Mouse (Mus musculus) lung, postnatal 25 days (tissue): ENCODE measurements around the gene Mef2c.
A peak's percentile ranks its signal among the peaks of the same experiment; 100 is the strongest.

Experiments
- DNase-seq: peaks from one replicate; pipeline ENCODE4 v3.0.0; 2022; ENCODE audit warnings: low spot score

The Mef2c gene

GRCm38 (mm10) chr13:83608851-83609516 lies 105.2 kb downstream of the Mef2c start:
- DNase-seq = peak; percentile 55

DNA sequence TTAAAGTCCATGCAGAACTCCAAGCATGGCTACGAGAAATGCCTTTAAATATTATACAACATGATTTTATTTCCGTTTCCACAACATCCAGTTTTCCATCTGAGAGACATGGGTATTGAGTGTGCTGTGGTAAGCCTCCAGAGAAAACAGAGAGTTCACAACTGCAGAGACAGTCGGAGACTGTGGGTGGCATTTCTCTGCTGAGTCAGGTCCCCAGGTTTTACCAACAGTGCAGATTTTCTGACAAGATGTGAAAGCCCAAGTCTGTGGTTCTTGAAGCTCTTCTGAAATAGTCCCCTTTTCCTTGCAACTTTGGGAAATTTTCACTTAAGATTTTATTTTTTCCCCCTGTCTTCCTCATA lies 105.7 kb downstream of the Mef2c start:
- no peak for DNase-seq

GRCm38 (mm10) chr13:83610124-83610523 lies 106.3 kb downstream of the Mef2c start:
- no peak for DNase-seq

DNA sequence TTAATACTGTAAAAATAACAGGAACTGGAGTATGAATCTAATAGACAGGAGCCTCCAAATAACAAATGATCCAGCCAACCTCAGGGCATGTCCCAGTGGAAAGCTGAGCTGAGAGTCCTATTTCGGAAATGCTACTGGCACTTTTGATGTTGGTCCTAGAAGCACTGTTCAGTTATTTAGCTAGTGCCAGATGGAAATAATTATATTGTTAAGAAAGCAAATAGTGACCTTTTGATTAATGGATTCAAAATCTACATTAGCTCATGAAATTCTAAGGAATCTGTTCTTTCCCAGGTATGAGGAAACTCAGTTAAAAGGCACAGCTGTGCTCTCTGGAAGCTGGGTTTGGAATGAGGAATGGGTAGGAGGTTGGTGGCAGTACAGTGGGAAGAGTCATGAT lies 108.4 kb downstream of the Mef2c start:
- DNase-seq = no peak

DNA sequence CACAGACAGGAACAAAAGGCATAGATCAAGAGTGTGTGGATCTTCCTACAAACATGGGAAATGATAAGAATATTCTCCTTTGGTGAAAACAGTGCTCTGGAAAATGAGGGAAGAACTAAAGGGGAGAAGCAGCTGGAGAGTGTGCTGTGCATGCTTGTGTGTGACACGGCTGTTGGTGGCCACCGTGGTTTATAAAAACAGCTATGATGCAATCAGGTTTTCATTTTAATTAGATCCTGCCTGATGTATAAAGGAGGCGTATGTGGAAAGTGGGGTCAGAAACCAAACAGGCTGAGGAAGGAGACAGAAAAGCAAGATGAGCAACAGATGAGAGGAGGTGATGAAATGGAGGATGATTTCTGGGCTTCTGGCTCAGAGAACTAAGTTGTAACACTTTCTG lies 112.0 kb downstream of the Mef2c start:
- no peak for DNase-seq

DNA sequence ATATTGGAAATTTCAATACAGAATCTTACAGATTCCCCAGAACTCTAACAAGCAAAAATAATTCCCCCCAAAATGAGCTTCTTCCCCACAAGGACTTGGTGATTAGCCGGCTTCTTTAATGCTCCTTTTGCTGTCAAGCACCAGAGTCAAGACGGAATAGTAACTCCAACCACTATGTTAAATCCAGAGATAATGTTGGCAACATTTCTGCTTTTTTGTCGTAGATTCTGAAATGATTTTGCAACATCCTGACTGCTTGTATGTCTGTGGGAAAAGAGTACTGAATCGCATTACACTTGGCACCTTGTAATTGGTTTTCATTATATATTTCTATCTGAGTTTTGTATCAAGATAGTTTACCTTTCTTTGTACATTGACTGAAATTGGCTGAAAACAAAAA lies 120.8 kb downstream of the Mef2c start:
- no peak for DNase-seq

- DNase-seq = no peak
These were observed 123.6 kb downstream of the Mef2c start for GRCm38 (mm10) chr13:83627429-83627828.

DNA sequence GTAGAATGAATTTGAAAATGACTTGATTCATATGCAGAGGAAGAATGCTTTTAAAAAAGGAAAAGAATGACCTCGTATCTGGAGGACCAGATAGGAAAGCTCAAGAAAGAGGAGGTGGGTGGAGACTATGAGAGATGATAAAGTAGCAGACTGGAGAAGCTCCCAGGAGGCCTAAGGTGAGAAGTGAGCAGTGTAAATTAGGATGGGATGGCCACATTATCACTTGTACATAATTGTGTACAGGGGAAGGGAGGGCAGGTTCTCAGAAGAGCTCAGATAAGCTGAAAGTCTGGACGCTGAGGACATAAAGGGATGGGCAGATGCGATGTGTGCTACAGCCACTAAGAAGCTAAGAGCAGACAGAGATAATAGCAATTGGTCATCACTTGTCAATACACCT lies 124.3 kb downstream of the Mef2c start:
- no peak for DNase-seq

DNA sequence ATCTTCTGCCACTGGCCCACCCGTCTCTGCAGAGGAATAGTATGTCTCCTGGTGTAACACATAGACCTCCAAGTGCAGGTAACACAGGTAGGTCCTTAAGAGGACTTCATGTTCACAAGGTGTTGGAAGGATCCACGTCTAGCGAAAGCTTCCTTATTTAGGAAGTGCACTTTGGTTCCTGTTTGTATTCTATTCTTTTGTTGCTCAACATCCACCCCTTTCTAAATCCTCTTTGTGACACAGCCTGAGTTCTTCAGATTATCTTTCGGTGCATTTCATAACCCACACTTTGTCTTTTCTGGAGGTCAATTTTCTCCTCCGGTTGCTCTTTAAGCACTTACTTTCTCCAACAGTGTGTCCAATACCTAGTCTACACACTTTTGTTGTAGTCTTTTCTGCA lies 129.3 kb downstream of the Mef2c start:
- DNase-seq = no peak

- DNase-seq = no peak
These were observed 131.4 kb downstream of the Mef2c start for GRCm38 (mm10) chr13:83635218-83635617.

DNA sequence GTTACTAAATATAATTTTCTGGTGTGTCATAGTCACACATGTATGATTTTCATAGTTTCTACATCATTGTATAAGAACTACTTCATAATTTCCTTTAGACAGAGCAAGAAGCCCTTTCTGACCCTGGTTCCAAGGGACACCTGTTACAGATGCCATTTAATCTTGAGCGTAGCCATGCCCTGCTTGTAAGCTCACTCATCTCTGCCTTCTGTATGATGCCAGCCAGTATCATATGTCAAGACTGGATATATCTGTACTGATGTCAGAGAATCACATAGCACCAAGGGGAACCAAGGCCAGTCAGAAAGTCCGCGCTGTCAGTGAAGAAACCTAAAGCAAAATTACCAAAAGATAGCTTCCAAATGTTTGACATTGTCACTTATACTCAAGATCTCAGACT lies 133.8 kb downstream of the Mef2c start:
- no peak for DNase-seq

DNA sequence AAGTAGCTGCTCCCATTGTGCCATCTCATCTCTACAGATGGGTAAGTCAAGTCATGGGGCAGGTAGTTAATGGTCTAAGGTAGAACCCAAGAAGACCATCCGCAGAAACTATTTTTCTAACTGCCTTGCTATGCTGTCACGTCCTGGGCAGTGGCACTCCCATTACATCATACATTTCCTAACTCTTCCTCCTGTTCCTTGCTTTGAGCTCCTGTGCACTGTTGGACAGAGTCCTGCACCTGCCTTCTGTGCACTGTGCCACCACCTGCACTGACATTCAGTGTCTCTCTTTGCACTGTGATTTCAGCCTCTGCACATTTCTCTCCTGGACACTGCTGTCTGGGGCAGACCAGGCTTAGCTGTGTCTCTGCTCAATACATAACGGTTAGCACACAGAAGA lies 134.9 kb downstream of the Mef2c start:
- DNase-seq = no peak

DNA sequence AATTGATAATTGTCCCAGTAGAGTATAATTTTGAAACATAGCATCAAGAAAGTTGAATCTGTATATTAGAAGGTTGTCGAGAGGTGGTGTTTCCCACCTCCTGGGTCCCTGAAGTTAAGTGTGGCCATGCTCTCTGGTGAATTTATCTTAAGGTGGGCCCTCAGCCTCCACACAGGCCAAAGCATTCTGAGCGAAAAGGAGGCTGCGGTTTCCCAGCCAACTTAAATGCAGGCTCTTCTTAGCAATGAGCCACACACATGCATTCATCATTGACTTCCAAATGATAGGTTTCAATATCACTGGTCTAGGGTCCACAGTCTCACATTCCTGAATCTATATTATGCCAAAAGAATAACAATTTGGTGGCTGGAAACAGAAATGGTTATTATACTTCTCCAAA lies 145.2 kb downstream of the Mef2c start:
- DNase-seq = no peak

DNA sequence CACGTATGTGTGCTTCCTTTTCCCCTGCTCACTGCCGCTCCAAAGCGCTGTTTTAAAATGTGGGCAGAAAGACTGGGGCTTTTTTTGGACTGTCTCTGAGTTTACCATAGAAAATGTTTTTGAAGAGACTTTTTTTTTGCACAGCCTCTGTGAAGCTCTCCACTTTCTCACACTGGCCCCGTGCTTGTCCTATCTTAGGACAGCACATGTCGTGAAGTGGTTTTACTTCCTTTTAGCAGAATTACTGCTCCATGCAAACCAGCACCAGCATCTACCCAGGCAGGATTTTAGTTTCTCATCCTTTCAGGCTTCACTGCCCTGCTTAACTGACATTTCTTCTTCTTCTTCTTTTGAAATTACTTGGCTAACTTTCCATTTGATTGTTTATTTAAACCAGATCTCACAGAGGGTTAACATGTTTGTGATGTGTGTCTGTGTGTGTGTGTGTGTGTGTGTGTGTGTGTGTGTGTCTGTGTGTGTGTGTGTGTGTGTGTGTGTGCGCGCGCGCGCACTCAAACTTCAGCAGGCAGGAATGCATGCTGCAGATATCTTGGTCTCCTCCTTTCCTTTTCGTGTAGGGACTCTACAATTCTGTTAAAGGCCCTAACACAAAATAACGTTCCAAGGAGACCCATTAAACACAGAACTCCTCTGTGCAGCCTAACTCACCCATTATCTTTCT lies 146.1 kb downstream of the Mef2c start:
- peak; percentile 6 for DNase-seq

DNA sequence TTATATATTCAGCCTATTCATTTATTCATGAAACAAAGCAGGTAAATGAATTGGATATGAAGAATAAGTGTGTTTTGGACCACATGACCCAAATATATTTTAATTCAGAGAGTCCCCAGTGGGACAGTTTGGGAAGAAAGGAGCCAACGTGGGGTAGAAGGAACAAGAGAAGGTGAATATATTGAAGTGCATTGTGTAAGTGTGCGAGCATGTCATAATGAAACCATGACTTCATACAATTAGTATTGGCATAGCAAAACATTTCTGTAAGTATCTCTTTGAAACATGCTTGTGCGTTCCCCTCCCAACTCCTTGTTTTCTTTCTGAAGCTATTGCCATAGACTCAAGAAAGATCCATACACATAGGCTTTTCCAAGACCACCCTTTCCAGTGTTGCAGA lies 147.0 kb downstream of the Mef2c start:
- DNase-seq = no peak

GRCm38 (mm10) chr13:83651941-83652548 lies 148.2 kb downstream of the Mef2c start:
- DNase-seq = no peak

- no peak for DNase-seq
These were observed 148.7 kb downstream of the Mef2c start for GRCm38 (mm10) chr13:83652560-83652959.

GRCm38 (mm10) chr13:83654889-83655769 lies 151.3 kb downstream of the Mef2c start:
- DNase-seq = peak; percentile 79

- no peak for DNase-seq
These were observed 152.3 kb downstream of the Mef2c start for GRCm38 (mm10) chr13:83656094-83656493.

- DNase-seq = peak; percentile 12
These were observed 152.9 kb downstream of the Mef2c start for GRCm38 (mm10) chr13:83656773-83657172.

DNA sequence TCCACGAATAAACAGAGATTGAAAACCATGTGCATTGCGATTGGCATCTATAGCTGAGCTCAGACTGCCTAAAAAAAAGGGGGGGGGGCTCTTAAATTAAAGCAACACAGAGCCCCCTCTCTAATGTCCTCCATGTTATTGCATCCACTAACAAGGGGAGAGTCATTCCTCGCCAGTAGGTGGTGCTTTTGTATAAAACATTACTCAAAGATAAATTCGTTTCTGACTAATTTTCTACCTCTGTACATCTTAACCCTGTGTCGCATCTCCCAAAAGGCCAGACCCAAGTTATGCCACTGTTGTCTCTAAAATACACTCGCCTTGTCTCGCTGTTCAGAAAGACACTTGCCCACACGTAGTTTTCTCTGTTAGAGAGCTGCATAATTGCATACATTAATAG lies 156.9 kb downstream of the Mef2c start:
- DNase-seq = no peak

DNA sequence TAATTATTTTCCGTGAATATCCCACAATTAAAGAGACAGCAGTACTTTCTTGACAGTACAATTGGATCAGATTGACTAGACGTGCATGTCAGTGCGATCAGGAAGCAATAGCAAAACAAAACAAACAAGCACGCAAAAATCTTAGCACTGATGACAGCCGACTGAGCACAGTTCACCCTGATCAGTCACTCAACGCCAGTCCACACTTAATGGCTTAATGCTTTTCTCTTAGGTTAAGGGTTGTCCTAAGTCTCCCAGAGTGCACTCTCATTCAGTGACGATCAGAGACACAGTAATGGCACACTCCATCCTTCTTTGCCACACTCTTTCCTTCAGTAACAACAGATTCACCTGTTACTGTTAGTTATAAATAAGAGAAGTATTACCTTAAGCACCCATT lies 157.3 kb downstream of the Mef2c start:
- no peak for DNase-seq

DNA sequence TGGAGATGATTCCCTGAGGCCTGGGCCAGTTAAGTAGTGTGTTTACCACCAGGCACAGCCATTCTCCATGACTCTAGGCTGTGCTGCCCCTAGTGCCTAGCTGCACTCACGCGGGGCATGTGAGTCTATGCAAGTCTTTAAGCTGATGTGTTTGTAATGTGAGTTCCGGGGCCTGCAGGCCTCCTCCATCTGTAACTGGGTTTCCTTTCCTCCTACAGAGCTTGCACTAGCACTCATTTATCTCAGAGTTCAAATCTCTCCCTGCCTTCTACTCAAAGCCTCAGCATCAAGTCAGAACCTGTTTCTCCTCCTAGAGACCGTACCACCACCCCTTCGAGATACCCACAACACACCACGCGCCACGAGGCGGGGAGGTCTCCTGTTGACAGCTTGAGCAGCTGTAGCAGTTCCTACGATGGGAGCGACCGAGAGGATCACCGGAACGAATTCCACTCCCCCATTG lies 158.3 kb downstream of the Mef2c start:
- DNase-seq = no peak
